Mouse (Mus musculus): ENCODE results near the gene Disp2. TPM values are rescaled to one million over a fixed set of nuclear protein-coding genes. Genes with fewer than 3 reads are reported as not detected.

The Disp2 gene
- polyA plus RNA-seq, 1 experiment from 2014 or later, result 1.2 TPM

DNA sequence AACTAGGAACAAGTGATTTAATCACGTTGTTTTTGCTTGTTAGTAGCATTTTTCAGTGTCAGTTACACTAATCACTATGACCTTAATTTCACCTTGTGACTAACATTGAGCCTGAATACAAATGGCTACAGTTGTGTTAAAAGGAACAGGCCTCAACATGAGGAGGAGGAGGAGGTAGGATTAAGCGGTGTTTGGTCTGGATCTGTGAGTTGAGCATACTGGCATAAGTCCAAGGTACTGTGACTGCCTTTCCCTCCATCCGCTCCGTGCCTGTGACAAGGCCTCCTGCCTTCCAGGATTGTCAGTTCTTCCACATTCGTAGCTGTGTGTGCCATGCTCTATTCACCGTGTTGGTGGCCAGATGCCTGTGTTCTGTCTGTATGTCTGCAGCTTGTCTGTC lies 55.6 kb downstream of the Disp2 start:
- no peak overlapping the region for H3K4me3 ChIP-seq
- H3K27ac ChIP-seq (replicated peaks), result no peak overlapping the region
- H3K4me1 ChIP-seq, result peaks cover 5% of the 10 kb centered on the region; the same call in 1 of the 2 replicates
- no peaks in the 10 kb centered on the region for H3K9me3 ChIP-seq
- no peaks in the 10 kb centered on the region for H3K27me3 ChIP-seq (replicated peaks; ENCODE audit: low read depth, poor library complexity, severe bottlenecking)
- no peak for DNase-seq (ENCODE audit: low spot score)
- H3K36me3 ChIP-seq (replicated peaks), result peaks cover 64% of the 10 kb centered on the region
- 92% methylated on average over 6 of the region's 6 CpGs for WGBS

DNA sequence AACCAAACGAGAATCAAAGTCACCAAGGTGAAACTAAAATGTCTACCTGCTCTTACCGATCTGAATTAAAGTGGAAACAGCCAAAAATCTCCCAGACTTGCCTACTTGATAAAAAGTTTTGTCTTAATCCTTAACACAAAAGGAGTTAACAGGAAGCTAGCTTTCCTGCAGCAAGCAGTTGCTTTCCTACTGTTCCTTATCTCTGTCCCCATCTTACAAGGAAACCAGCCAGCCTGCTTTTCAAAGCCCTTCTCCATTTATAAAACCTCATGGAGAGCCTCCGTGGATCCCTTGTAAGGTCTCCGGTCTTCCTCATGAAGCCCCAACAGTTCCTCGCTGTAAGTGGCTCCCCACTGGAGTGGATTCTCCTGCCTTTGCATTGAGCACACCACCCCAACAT lies 58.8 kb downstream of the Disp2 start:
- no peak overlapping the region for H3K4me3 ChIP-seq
- 42% methylated on average over 5 of the region's 5 CpGs for WGBS
- no peaks in the 10 kb centered on the region for H3K9me3 ChIP-seq
- H3K27me3 ChIP-seq (replicated peaks; ENCODE audit: low read depth, poor library complexity, severe bottlenecking), result no peaks in the 10 kb centered on the region
- H3K27ac ChIP-seq (replicated peaks), result no peak overlapping the region
- no peak for DNase-seq (ENCODE audit: low spot score)
- H3K36me3 ChIP-seq (replicated peaks), result peaks cover 31% of the 10 kb centered on the region
- peaks cover 5% of the 10 kb centered on the region; the same call in 1 of the 2 replicates for H3K4me1 ChIP-seq

- peaks cover 3% of the 10 kb centered on the region for H3K36me3 ChIP-seq (replicated peaks)
- H3K4me3 ChIP-seq, result no peak overlapping the region
- no peaks in the 10 kb centered on the region for H3K27me3 ChIP-seq (replicated peaks; ENCODE audit: low read depth, poor library complexity, severe bottlenecking)
- peaks cover 5% of the 10 kb centered on the region; the same call in 1 of the 2 replicates for H3K4me1 ChIP-seq
- H3K27ac ChIP-seq (replicated peaks), result no peak overlapping the region
- no peak for DNase-seq (ENCODE audit: low spot score)
- 78% methylated on average over 5 of the region's 5 CpGs for WGBS
- H3K9me3 ChIP-seq, result no peaks in the 10 kb centered on the region
Observed at GRCm38 (mm10) chr2:118841186-118841585, 61.7 kb downstream of the Disp2 start.

DNA sequence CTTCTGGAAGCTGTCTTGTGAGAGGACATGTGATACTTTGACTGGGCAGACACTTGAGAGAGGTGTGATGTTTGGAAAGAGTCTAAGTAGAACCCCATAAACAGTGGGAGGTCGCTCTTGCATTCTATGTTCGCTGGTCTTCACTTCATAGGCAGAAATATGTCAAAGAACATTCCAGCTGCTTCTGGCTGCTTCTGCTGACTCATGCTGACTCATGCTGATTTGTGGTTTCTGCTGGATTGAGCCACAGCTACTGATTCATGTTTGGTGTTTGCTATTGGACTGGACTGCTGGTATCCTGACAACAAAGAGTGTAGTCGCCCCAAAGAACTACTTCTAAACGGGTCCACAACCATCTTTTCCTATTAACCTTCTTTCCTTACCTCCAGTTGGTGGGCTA lies 62.3 kb downstream of the Disp2 start:
- no peaks in the 10 kb centered on the region for H3K27me3 ChIP-seq (replicated peaks; ENCODE audit: low read depth, poor library complexity, severe bottlenecking)
- WGBS, result 92% methylated on average over 4 of the region's 4 CpGs

DNA sequence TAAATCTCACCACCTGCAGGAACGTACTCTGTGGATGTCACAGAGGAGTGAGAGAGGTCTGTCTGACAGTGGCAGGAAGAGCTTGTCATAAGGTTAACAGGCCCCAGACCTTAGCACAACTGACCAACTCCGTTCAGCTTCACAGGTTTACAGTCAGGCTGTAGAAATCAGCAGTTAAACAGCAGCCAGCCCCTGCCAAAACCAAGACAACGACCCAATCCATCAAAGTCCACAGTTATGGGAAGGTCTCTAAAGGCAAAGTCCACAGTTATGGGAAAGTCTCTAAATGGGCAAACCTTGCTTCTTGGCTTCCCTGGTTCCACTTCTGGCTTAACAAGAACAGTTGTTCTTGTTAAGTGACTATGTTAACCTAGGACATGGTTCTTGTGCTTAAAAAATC lies 64.9 kb downstream of the Disp2 start:
- no peak for DNase-seq (ENCODE audit: low spot score)
- 82% methylated on average over 3 of the region's 3 CpGs for WGBS

More for the DNA sequence above, 62.3 kb downstream of the Disp2 start:
- no peak for DNase-seq (ENCODE audit: low spot score)
- no peak overlapping the region for H3K4me3 ChIP-seq
- H3K27ac ChIP-seq (replicated peaks), result no peak overlapping the region
- no peaks in the 10 kb centered on the region; the same call in 1 of the 2 replicates for H3K36me3 ChIP-seq (replicated peaks)
- H3K9me3 ChIP-seq, result no peaks in the 10 kb centered on the region
- peaks cover 6% of the 10 kb centered on the region; the same call in 1 of the 2 replicates for H3K4me1 ChIP-seq

DNA sequence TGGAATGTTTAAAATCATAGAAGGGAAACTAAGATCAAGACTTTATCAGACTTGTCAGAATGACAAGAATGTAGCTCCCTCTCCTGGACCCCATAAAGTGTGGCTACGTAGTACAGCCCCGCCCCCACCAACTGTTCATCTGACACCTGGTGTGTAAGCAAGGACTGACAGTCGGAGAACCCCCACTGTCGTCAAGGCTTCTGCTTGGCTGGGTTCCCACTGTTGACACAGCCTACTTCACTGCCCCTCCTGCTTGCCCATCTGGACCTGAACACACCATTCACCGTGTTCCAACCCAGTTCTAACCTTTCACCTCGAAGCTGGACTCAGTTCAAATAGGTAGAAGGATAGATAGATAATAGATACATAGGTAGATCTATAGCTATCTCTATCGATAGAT lies 66.7 kb downstream of the Disp2 start:
- H3K9me3 ChIP-seq, result no peaks in the 10 kb centered on the region
- H3K27me3 ChIP-seq (replicated peaks; ENCODE audit: low read depth, poor library complexity, severe bottlenecking), result no peaks in the 10 kb centered on the region
- no peak for DNase-seq (ENCODE audit: low spot score)
- H3K4me1 ChIP-seq, result peaks cover 3% of the 10 kb centered on the region; the same call in 1 of the 2 replicates
- WGBS, result 61% methylated on average over 7 of the region's 7 CpGs
- H3K36me3 ChIP-seq (replicated peaks), result no peaks in the 10 kb centered on the region
- H3K4me3 ChIP-seq, result no peak overlapping the region
- H3K27ac ChIP-seq (replicated peaks), result no peak overlapping the region

More for the DNA sequence above, 64.9 kb downstream of the Disp2 start:
- Histone ChIP-seq H3K9me3 (no peaks in the 10 kb centered on the region), H3K36me3 (replicated peaks) (no peaks in the 10 kb centered on the region), H3K27me3 (replicated peaks; ENCODE audit: low read depth, poor library complexity, severe bottlenecking) (no peaks in the 10 kb centered on the region), H3K27ac (replicated peaks) (no peak overlapping the region), H3K4me3 (no peak overlapping the region), H3K4me1 (peaks cover 3% of the 10 kb centered on the region; the same call in 1 of the 2 replicates)

DNA sequence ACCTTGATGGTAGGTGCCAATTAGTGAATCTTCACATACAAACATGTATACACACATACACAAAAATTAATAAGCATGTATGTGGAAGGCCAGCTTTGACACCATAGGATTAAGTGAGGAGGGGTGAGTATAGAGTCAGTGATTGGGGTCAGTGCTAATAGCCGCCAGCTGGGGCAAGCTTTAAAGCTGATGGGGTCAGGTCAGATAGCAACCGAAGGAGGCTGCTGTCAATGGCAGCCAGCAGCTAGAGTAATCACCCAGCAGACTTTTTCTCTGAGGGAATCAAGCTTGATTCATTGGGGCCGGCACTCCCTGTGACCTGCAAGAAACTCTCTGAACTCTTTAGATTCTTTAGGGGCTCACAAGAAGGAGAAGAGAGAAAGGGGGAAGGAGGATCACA lies 72.2 kb downstream of the Disp2 start:
- 22% methylated on average over 3 of the region's 3 CpGs for WGBS
- Histone ChIP-seq H3K4me1 (peaks cover 8% of the 10 kb centered on the region; the same call in 1 of the 2 replicates), H3K36me3 (replicated peaks) (no peaks in the 10 kb centered on the region), H3K4me3 (no peak overlapping the region), H3K27ac (replicated peaks) (no peak overlapping the region), H3K9me3 (no peaks in the 10 kb centered on the region), H3K27me3 (replicated peaks; ENCODE audit: low read depth, poor library complexity, severe bottlenecking) (no peaks in the 10 kb centered on the region)
- DNase-seq (ENCODE audit: low spot score), result peak; percentile 32

Other genes starting within 250 kb of the Disp2 start
- 5.6 and 6.0 TPM in 2 replicates for gene Bmf, start 230.0 kb upstream of the Disp2 start, polyA plus RNA-seq (2016; fragmentation: Nextera tagmentation; extraction: Ambion mirVana)
- 162 and 169 TPM in 2 replicates for gene Bub1b, start 181.5 kb upstream of the Disp2 start, polyA plus RNA-seq (2016; fragmentation: Nextera tagmentation; extraction: Ambion mirVana)
- gene Pak6, start 116.4 kb upstream of the Disp2 start, polyA plus RNA-seq (2016; fragmentation: Nextera tagmentation; extraction: Ambion mirVana), result 0.45 and 0.72 TPM in 2 replicates
- gene Ankrd63, start 75.8 kb upstream of the Disp2 start, polyA plus RNA-seq (2016; fragmentation: Nextera tagmentation; extraction: Ambion mirVana), result not detected in 2 replicates
- 0.41 and 0.44 TPM in 2 replicates for gene Plcb2, start 51.3 kb upstream of the Disp2 start, polyA plus RNA-seq (2016; fragmentation: Nextera tagmentation; extraction: Ambion mirVana)
- gene Inafm2, start 34.0 kb upstream of the Disp2 start, polyA plus RNA-seq (2016; fragmentation: Nextera tagmentation; extraction: Ambion mirVana), result 15.8 and 16.8 TPM in 2 replicates
- gene Ccdc9b, start 17.1 kb upstream of the Disp2 start, polyA plus RNA-seq (2016; fragmentation: Nextera tagmentation; extraction: Ambion mirVana), result 0.29 and 0.41 TPM in 2 replicates
- gene Phgr1, start 7.0 kb upstream of the Disp2 start, polyA plus RNA-seq (2016; fragmentation: Nextera tagmentation; extraction: Ambion mirVana), result not detected in 2 replicates
- gene Knstrn, start 34.3 kb downstream of the Disp2 start, polyA plus RNA-seq (2016; fragmentation: Nextera tagmentation; extraction: Ambion mirVana), result 149 and 150 TPM in 2 replicates
- 74.0 and 81.3 TPM in 2 replicates for gene Ivd, start 82.2 kb downstream of the Disp2 start, polyA plus RNA-seq (2016; fragmentation: Nextera tagmentation; extraction: Ambion mirVana)
- 3.2 and 3.3 TPM in 2 replicates for gene Bahd1, start 120.7 kb downstream of the Disp2 start, polyA plus RNA-seq (2016; fragmentation: Nextera tagmentation; extraction: Ambion mirVana)
- gene Chst14, start 146.8 kb downstream of the Disp2 start, polyA plus RNA-seq (2016; fragmentation: Nextera tagmentation; extraction: Ambion mirVana), result 20.8 and 22.2 TPM in 2 replicates
- 19.9 and 20.5 TPM in 2 replicates for gene Ccdc32, start 249.7 kb downstream of the Disp2 start, polyA plus RNA-seq (2016; fragmentation: Nextera tagmentation; extraction: Ambion mirVana)

All from embryonic facial prominence, embryonic 10.5 days (tissue).